Mouse (Mus musculus) heart, embryonic 12.5 days (tissue): ENCODE data around the gene Ace. TPM values are rescaled to one million over a fixed set of nuclear protein-coding genes. Genes with fewer than 3 reads are reported as not detected.

Experiments used
- ATAC-seq: fragments of 200-750 bp; cut with Nextera tagmentation; 2 replicates; pipeline ENCODE4 v1.8.0; 2017; ENCODE audit warnings: moderate TSS enrichment, moderate library complexity; ENCODE audit not compliant: insufficient number of reproducible peaks, low FRiP score
- H3K27ac ChIP-seq: fragments of 300-500 bp; sonication (generic); 2 replicates; pipeline ENCODE4 v1.5.1; 2016; ENCODE audit warnings: mild to moderate bottlenecking, moderate library complexity; ENCODE audit not compliant: poor library complexity, severe bottlenecking
- H3K27me3 ChIP-seq: fragments of 300-500 bp; sonication (generic); replicated peaks from 2 replicates; pipeline ENCODE4 v1.6.1; 2016; ENCODE audit warnings: mild to moderate bottlenecking, moderate library complexity
- H3K36me3 ChIP-seq: fragments of 300-500 bp; sonication (generic); 2 replicates; pipeline ENCODE4 v1.6.1; 2016; ENCODE audit warnings: mild to moderate bottlenecking, moderate library complexity
- H3K4me1 ChIP-seq: fragments of 300-500 bp; sonication (generic); replicated peaks from 2 replicates; pipeline ENCODE4 v1.6.1; 2016; ENCODE audit warnings: mild to moderate bottlenecking
- H3K4me2 ChIP-seq: fragments of 300-500 bp; sonication (generic); 2 replicates; pipeline ENCODE4 v1.6.1; 2016; ENCODE audit warnings: mild to moderate bottlenecking, moderate library complexity
- H3K4me3 ChIP-seq: fragments of 300-500 bp; sonication (generic); 2 replicates; pipeline ENCODE4 v1.5.1; 2016; ENCODE audit warnings: mild to moderate bottlenecking
- H3K9ac ChIP-seq: fragments of 300-500 bp; sonication (generic); 2 replicates; pipeline ENCODE4 v1.6.1; 2016; ENCODE audit warnings: mild to moderate bottlenecking, moderate library complexity
- H3K9me3 ChIP-seq: fragments of 300-500 bp; sonication (generic); replicated peaks from 2 replicates; pipeline ENCODE4 v1.6.1; 2016; ENCODE audit warnings: mild to moderate bottlenecking, moderate library complexity
- WGBS: fragments of 180-500 bp; shearing (Covaris S2); methylation state at CpG from one replicate; pipeline ENCODE4 v1.1.7; 2016; 5-methylcytosine and 5-hydroxymethylcytosine counted together
- polyA plus RNA-seq: library from polyadenylated mRNA; unstranded; fragments of >200 nt; fragmentation: Nextera tagmentation; extraction: Ambion mirVana; gene quantifications from 2 replicates; pipeline ENCODE4 v1.2.1, GENCODE M21; 2016

Gene Ace
- polyA plus RNA-seq, 1 experiment from 2014 or later, result 1.00 TPM

DNA sequence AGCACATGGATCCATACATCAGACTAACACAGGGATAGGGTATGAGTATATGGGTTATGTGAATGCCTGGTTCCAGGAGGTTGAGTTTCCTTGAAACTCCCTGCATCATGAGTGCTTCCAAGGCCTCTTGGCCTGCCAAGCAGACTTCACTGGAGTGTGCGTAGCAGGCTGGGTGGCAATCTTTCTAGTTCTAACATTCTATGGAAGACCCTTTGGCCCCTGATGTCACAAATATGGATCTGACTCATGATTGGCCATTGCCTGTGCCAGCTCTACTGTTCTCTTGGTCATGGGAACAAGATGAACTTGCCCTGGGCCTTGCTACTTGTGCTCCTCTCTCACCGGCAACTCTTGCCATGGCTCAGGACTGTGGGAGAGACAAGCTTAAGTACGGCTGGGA is 26.6 kb downstream of the Ace start, which contains the start of gene Ace3:
Ace3 (plus strand) TSS at position 301 of the 400 bp plus-strand sequence.
- H3K36me3 ChIP-seq, result no peaks in the 10 kb centered on the region
- H3K9me3 ChIP-seq, result no peaks in the 10 kb centered on the region
- no peak for ATAC-seq
- H3K4me2 ChIP-seq, result no peak within 1 kb of the TSS
- no peak within 1 kb of the TSS for H3K27ac ChIP-seq
- no peaks in the 10 kb centered on the region for H3K4me1 ChIP-seq
- no peak within 1 kb of the TSS for H3K9ac ChIP-seq
- H3K4me3 ChIP-seq, result no peak within 1 kb of the TSS
- peaks cover 3% of the 10 kb centered on the region for H3K27me3 ChIP-seq
- 92% methylated on average over 3 of the region's 3 CpGs for WGBS

DNA sequence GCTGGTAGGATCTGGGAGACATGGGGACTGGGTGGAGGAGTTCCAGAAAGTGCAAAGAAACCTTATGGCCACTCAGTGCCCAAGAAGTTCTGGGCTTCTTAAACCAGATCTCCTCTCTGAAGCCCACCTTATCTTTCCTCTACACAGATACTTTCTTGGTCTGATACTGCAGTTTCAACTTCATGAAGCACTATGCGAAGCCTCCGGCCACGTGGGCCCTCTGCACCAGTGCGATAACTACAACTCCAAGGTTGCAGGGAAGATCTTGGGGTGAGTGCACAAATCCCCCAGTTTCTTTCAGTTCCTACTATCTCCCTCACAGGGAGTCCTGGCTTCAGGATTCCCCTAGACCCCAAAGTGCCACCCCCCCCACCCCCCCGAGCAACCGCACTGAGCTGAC is 32.3 kb downstream of the Ace start:
- 91% methylated on average over 6 of the region's 6 CpGs for WGBS
- Histone ChIP-seq H3K4me2 (no peak overlapping the region), H3K27me3 (no peaks in the 10 kb centered on the region; the same call in 1 of the 2 replicates), H3K27ac (no peak overlapping the region), H3K9me3 (no peaks in the 10 kb centered on the region), H3K4me1 (no peaks in the 10 kb centered on the region), H3K4me3 (no peak overlapping the region), H3K36me3 (no peaks in the 10 kb centered on the region), H3K9ac (no peak overlapping the region)
- ATAC-seq, result no peak

DNA sequence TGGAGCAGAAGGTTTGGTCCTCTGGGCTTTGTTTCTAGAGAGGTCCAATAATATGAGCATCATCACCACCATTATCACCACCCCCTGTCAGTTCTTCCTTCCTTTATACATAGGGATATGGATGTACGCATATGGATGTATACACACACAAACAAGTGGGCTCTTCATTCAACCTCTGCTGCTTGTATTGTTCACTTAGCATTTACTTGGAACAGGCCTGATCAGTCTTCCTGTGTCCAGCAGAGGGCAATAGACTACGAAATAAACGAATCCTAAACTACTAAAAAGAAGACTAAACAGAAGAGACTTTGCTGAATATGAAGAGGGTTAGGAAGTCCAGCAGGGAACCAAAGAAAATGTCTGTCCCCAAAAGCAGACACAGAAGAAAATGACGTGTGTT is 34.0 kb downstream of the Ace start:
- Histone ChIP-seq H3K4me2 (no peak overlapping the region), H3K4me3 (no peak overlapping the region), H3K4me1 (no peaks in the 10 kb centered on the region), H3K36me3 (no peaks in the 10 kb centered on the region), H3K27ac (no peak overlapping the region), H3K27me3 (peaks cover 4% of the 10 kb centered on the region; the same call in 1 of the 2 replicates), H3K9me3 (no peaks in the 10 kb centered on the region), H3K9ac (no peak overlapping the region)
- no peak for ATAC-seq
- WGBS, result 32% methylated on average over 4 of the region's 4 CpGs

DNA sequence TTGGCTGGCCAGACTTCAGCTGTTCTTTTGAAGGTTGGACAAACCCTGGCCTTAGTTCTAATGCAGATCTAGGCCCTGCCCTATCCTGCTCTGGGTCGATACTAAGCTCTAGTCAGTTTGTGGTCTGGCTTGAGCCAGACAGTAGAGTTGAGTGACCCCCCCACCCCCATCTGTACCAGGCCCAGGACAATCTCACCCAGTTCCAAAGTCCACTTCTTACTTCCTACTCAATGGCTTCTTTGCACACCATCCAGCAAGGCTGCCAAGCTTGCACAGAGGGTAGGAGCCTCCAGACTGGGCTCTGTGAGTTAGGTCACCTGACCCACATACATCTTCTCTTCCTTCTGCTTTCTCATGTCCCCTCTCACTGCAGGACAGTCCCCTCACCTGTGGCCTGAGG is 36.8 kb downstream of the Ace start:
- H3K27ac ChIP-seq, result no peak overlapping the region
- H3K4me3 ChIP-seq, result no peak overlapping the region
- H3K36me3 ChIP-seq, result no peaks in the 10 kb centered on the region
- 71% methylated on average over 1 of the region's 1 CpGs for WGBS
- peaks cover 24% of the 10 kb centered on the region for H3K27me3 ChIP-seq
- 0 out of 2 replicates have a peak, but pooled peaks cover 3% of the 10 kb centered on the region for H3K4me1 ChIP-seq
- no peak overlapping the region for H3K9ac ChIP-seq
- no peak for ATAC-seq
- H3K4me2 ChIP-seq, result no peak overlapping the region
- no peaks in the 10 kb centered on the region for H3K9me3 ChIP-seq

DNA sequence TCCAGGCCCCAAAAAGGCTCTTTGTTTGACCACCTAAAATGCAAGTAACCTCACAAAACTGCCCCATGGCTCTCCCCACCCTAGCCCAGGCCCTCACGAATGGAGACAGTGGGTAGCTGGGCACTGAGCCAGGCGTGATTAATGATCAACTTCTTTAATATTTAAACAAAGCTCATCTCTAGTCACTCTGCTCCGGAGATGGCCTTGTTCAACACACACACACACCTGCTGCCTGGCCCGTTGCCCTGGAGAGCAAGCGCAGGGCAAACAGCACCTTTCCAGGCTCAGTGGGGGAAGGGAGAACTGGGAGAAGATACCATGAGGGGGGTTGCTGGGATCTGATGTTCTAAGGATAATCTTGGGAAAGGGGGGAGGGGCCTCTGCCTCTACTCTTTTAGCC is 38.2 kb downstream of the Ace start:
- WGBS, result 48% methylated on average over 5 of the region's 5 CpGs
- H3K9me3 ChIP-seq, result no peaks in the 10 kb centered on the region
- H3K4me2 ChIP-seq, result no peak overlapping the region
- H3K9ac ChIP-seq, result no peak overlapping the region
- H3K4me1 ChIP-seq, result 0 out of 2 replicates have a peak, but pooled peaks cover 3% of the 10 kb centered on the region
- no peak overlapping the region for H3K27ac ChIP-seq
- ATAC-seq, result no peak
- peaks cover 38% of the 10 kb centered on the region for H3K27me3 ChIP-seq
- no peaks in the 10 kb centered on the region for H3K36me3 ChIP-seq
- H3K4me3 ChIP-seq, result no peak overlapping the region

DNA sequence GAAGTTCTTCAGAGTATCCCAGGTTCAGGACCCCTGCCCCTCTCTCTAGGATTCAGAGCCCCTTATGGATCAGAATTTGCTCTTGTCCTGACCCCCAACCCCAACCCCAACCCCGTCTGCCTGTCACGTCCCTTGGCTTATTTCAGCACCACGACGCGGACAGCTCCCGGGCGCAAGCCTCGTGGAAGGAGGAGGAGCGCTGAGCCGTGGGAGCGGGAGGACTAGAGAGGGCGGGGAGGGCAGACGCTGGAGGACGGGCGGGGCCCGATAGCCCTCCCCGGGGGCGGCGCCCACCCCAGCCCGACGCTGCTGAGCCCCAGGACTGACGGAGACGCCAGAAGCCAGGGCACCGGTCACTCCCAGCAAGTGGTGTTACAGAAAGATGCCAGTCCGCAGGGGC is 40.1 kb downstream of the Ace start, which contains the start of gene Kcnh6:
Kcnh6 (plus strand) TSS at position 304 of the 400 bp plus-strand sequence.
- no peak within 1 kb of the TSS for H3K9ac ChIP-seq
- no peaks in the 10 kb centered on the region for H3K36me3 ChIP-seq
- H3K27ac ChIP-seq, result no peak within 1 kb of the TSS
- peak within 1 kb of the TSS; percentile 76 for H3K4me2 ChIP-seq
- peaks cover 50% of the 10 kb centered on the region for H3K27me3 ChIP-seq
- H3K4me1 ChIP-seq, result 0 out of 2 replicates have a peak, but pooled peaks cover 3% of the 10 kb centered on the region
- WGBS, result 1% methylated on average over 25 of the region's 25 CpGs
- ATAC-seq, result peak; percentile 51; the same call in 1 of the 2 replicates
- H3K4me3 ChIP-seq, result peak within 1 kb of the TSS; percentile 40
- no peaks in the 10 kb centered on the region for H3K9me3 ChIP-seq

DNA sequence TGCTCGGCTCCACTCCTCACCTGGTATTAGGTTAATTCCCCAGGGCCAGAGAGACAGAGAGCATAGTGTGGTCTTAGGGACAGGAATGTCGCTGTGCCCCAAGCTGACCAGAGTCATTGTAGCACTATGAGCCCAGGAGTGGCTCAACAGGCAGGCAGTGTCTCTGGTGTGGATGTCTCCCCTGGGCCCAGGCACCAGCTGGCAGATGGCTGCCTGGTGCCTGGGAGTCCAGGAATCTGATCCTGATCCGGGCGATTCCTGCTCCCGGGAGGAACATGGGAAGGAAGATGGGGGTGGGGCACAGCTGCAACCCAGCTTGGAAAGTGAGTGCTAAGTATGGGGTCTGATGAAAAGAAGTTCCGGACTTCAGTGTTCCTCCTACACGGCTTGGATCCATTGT is 45.0 kb downstream of the Ace start:
- Histone ChIP-seq H3K27ac (no peak overlapping the region), H3K27me3 (peaks cover 56% of the 10 kb centered on the region), H3K9ac (no peak overlapping the region), H3K4me2 (no peak overlapping the region), H3K4me1 (peaks cover 11% of the 10 kb centered on the region), H3K9me3 (no peaks in the 10 kb centered on the region), H3K36me3 (no peaks in the 10 kb centered on the region), H3K4me3 (no peak overlapping the region)
- 49% methylated on average over 7 of the region's 7 CpGs for WGBS
- no peak for ATAC-seq

DNA sequence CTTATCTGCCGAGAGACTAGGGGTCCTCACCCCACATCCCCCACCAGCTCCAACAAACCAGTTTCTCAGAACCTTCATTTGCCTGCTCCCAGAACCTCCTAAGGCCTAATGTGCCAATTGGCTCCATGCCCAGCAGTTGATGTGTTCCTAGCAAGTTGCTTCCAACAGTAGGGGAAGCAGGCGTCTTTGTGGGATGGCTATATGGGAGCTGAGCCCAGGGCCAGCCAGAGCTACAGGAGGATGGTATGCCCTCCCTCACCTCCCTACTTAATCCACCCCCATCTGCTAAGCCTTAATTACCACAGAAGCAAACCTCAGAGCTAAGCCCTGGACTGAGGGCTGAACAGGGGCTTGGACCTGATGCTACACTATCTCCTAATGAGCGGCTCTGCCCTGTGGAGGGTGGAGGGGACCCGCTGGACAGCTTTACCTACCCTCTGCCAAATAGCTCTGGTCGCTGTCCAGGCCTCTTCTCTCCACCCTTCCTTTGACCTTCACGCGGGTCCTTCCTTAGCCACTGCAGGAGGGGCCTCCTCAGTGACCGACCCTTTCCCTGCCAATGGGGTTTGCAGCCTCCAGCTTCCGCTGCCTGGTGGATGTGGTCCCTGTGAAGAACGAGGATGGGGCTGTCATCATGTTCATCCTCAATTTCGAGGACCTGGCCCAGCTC is 45.9 kb downstream of the Ace start:
- Histone ChIP-seq H3K4me2 (no peak overlapping the region), H3K27ac (no peak overlapping the region), H3K9me3 (no peaks in the 10 kb centered on the region), H3K4me3 (no peak overlapping the region), H3K36me3 (no peaks in the 10 kb centered on the region), H3K27me3 (peaks cover 56% of the 10 kb centered on the region), H3K4me1 (peaks cover 8% of the 10 kb centered on the region), H3K9ac (no peak overlapping the region)
- ATAC-seq, result no peak
- 45% methylated on average over 11 of the region's 11 CpGs for WGBS

DNA sequence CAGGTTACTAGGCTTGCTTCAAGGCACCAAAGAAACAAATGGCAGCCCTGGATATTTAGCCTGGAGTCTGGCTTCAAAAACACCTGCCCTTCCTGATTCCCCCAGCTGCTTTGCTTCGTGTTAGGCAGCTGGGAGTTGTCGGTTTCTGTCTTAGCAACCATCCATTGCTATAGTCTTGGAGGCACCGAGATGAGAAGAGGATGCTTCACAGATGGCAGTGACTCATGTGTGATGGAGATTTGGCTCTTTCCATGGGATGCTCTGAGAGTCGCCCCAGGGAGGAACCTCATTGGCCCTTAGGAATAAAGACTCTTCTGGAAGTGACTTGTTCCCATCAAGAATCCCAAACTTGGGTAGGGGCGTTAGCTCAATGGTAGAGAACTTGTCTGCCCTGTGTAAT is 48.7 kb downstream of the Ace start:
- no peak overlapping the region for H3K27ac ChIP-seq
- no peak overlapping the region for H3K9ac ChIP-seq
- 74% methylated on average over 5 of the region's 5 CpGs for WGBS
- peaks cover 57% of the 10 kb centered on the region for H3K27me3 ChIP-seq
- H3K36me3 ChIP-seq, result no peaks in the 10 kb centered on the region
- H3K9me3 ChIP-seq, result no peaks in the 10 kb centered on the region
- no peak overlapping the region for H3K4me2 ChIP-seq
- H3K4me1 ChIP-seq, result peaks cover 17% of the 10 kb centered on the region
- no peak overlapping the region for H3K4me3 ChIP-seq
- ATAC-seq, result no peak

DNA sequence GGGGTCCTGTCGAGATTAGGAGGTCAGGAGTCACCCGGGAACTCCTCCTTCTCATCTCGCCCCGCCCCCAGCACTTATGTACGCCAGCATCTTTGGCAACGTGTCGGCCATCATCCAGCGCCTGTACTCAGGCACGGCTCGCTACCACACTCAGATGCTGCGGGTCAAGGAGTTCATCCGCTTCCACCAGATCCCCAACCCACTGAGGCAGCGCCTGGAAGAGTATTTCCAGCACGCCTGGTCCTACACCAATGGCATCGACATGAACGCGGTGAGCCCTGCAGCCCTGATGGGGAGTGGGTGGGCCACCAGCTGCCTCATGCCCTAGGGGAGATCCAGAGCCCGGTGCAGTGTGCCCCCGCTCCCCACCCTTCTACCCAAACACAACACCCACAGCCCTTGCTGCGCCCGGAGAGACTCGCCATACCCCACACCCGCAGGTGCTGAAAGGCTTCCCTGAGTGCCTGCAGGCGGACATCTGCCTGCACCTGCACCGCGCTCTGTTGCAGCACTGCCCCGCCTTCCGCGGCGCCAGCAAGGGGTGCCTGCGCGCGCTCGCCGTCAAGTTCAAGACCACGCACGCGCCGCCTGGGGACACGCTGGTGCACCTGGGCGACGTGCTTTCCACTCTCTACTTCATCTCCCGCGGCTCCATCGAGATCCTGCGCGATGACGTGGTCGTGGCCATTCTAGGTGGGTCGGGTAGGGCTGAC is 52.5 kb downstream of the Ace start:
- peak overlapping the region; percentile 37 for H3K4me3 ChIP-seq
- no peak overlapping the region for H3K27ac ChIP-seq
- H3K27me3 ChIP-seq, result peaks cover 58% of the 10 kb centered on the region
- peaks cover 8% of the 10 kb centered on the region for H3K4me1 ChIP-seq
- peak; percentile 36; the same call in 1 of the 2 replicates for ATAC-seq
- H3K9ac ChIP-seq, result peak overlapping the region; percentile 31; the same call in 1 of the 2 replicates
- 2% methylated on average over 50 of the region's 50 CpGs for WGBS
- H3K36me3 ChIP-seq, result no peaks in the 10 kb centered on the region
- H3K4me2 ChIP-seq, result peak overlapping the region; percentile 78
- no peaks in the 10 kb centered on the region for H3K9me3 ChIP-seq

DNA sequence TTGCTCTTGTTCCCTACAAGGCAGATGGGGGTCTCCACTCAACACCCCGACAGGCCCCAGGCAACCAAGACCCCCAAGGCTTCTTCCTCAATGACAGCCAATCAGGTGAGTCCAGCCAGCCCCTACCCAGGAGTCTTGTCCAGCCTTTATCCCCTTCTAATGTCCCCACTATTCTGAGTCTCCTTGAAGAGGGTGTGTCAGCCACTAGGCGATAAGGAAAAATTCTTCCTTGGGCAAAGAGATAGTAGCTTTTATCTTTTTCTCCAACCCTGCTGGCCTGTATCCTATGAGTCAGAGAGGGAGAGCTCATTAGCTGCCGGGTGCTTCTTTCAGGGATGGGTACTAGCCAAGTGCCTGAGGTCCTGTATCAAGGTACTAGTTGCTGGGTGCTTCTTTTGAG is 58.0 kb downstream of the Ace start:
- 0 out of 2 replicates have a peak, but pooled peaks cover 3% of the 10 kb centered on the region for H3K36me3 ChIP-seq
- no peaks in the 10 kb centered on the region for H3K4me1 ChIP-seq
- no peak for ATAC-seq
- no peak overlapping the region for H3K4me2 ChIP-seq
- H3K4me3 ChIP-seq, result no peak overlapping the region
- H3K27ac ChIP-seq, result no peak overlapping the region
- no peaks in the 10 kb centered on the region for H3K9me3 ChIP-seq
- 45% methylated on average over 3 of the region's 3 CpGs for WGBS
- H3K9ac ChIP-seq, result no peak overlapping the region
- peaks cover 25% of the 10 kb centered on the region for H3K27me3 ChIP-seq
